In the genomic region with DNA sequence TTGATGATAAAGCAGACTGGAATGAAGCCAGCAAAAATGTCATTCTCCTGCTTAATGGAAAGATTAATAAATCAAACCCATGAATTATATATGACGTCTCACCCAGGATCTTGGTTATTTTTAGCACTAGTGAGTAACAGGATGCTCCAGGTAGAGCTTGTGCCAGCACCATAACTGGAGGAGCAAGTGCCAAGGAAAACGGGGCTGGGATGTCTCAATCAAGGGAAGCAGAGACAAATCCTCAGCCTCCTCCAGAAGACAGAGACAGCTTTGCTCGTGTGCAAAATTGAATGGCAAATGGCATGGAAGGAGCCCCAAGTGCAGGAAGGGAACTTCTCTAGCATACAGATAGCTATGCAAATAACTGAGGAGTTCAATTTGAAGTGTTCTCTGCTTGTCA, we compare ENCODE assay signal across 17 mouse cellular contexts.
"Had no signal": no experiment of that assay in that cellular context is flagged by ENCODE, and none has a peak within 500 bp of the region (broad histone marks: within the 10 kb centered on the region; RNA-seq: fewer than 3 reads in every experiment).

No protein-coding gene starts in this region.

- H3K9ac ChIP-seq: lung, embryonic 15.5 days; midbrain, embryonic 13.5 days; midbrain, embryonic 15.5 days; neural tube, embryonic 12.5 days; stomach, embryonic 15.5 days had no signal

- H3K27ac ChIP-seq: lung, embryonic 15.5 days; macrophage; midbrain, embryonic 13.5 days; midbrain, embryonic 15.5 days; neural tube, embryonic 12.5 days; stomach, embryonic 15.5 days; stomach, postnatal 0 days had no signal

- H3K4me2 ChIP-seq: lung, embryonic 15.5 days; midbrain, embryonic 11.5 days; midbrain, embryonic 13.5 days; midbrain, embryonic 15.5 days; neural tube, embryonic 12.5 days; stomach, embryonic 15.5 days had no signal

- H3K36me3 ChIP-seq: lung, embryonic 15.5 days; midbrain, embryonic 13.5 days; midbrain, embryonic 15.5 days; neural tube, embryonic 12.5 days; stomach, embryonic 15.5 days had no signal

- ATAC-seq: lung, postnatal 0 days; midbrain, embryonic 13.5 days; midbrain, embryonic 15.5 days had no signal

- DNase-seq: lung, adult 2 months; lung, postnatal 14 days; lung, postnatal 36 days; right cerebral cortex, postnatal 14 days; thymus, adult 2 months; thymus, postnatal 25 days; thymus, postnatal 4 days had no signal

- H3K27me3 ChIP-seq: megakaryocyte, embryonic 14.5 days; midbrain, embryonic 15.5 days; neural tube, embryonic 12.5 days; stomach, embryonic 15.5 days had no signal

- H3K4me1 ChIP-seq: lung, embryonic 15.5 days; megakaryocyte, embryonic 14.5 days; midbrain, embryonic 13.5 days; midbrain, embryonic 15.5 days; neural tube, embryonic 12.5 days; stomach, embryonic 15.5 days had no signal

- H3K9me3 ChIP-seq: lung, embryonic 15.5 days; megakaryocyte, embryonic 14.5 days; midbrain, embryonic 13.5 days; midbrain, embryonic 15.5 days; neural tube, embryonic 12.5 days; stomach, embryonic 15.5 days had no signal

- H3K4me3 ChIP-seq: lung, embryonic 15.5 days; megakaryocyte, embryonic 14.5 days; midbrain, embryonic 13.5 days; midbrain, embryonic 15.5 days; neural tube, embryonic 12.5 days; stomach, embryonic 15.5 days had no signal
